Mouse (Mus musculus): Measurements from ENCODE around the gene Fthl17f.
"Not testable (repeated sequence)": the region's sequence is repeated elsewhere in the genome, so short reads cannot be mapped to it uniquely, and the experiment has no call there.

Fthl17f gene

DNA sequence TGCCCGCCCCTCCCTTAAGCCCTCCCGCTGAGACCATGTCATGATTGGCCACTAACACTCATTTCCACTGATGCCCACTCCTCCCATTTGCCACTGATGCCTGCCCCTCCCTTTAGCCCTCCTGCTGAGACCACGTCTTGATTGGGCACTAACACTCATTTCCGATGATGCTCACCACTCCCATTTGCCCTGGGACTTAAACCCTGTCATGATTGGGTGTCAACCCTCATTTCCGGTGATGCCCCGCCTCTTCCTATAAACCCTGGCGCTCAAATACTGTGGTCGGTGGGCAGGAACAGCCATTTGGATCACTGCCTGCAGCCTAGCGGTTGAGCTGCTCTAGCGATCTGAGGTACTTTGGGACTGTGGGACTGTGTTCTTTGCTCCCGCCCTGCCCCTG is at the start of gene Fthl17f:
Gene Fthl17f, plus strand, starts transcription at position 301 of the 400 bp plus-strand sequence.
- ATAC-seq (ENCODE audit: insufficient number of reproducible peaks, low FRiP score, low TSS enrichment) = not testable (repeated sequence)

GRCm38 (mm10) chrX:9016079-9016478 is 46.7 kb upstream of the Fthl17f start:
- no peak for ATAC-seq (ENCODE audit: insufficient number of reproducible peaks, low FRiP score, low TSS enrichment)

- no peak for ATAC-seq (ENCODE audit: insufficient number of reproducible peaks, low FRiP score, low TSS enrichment)
These were observed 43.3 kb upstream of the Fthl17f start for GRCm38 (mm10) chrX:9019481-9019880.

- not testable (repeated sequence) for ATAC-seq (ENCODE audit: insufficient number of reproducible peaks, low FRiP score, low TSS enrichment)
These were observed 29.6 kb upstream of the Fthl17f start, which contains the start of gene Fthl17e for GRCm38 (mm10) chrX:9033193-9033592. Gene Fthl17e, plus strand, starts transcription at chrX:9033493.

GRCm38 (mm10) chrX:9041611-9042010 is 21.2 kb upstream of the Fthl17f start:
- not testable (repeated sequence) for ATAC-seq (ENCODE audit: insufficient number of reproducible peaks, low FRiP score, low TSS enrichment)

- not testable (repeated sequence) for ATAC-seq (ENCODE audit: insufficient number of reproducible peaks, low FRiP score, low TSS enrichment)
These were observed 1.9 kb upstream of the Fthl17f start for GRCm38 (mm10) chrX:9060952-9061351.

DNA sequence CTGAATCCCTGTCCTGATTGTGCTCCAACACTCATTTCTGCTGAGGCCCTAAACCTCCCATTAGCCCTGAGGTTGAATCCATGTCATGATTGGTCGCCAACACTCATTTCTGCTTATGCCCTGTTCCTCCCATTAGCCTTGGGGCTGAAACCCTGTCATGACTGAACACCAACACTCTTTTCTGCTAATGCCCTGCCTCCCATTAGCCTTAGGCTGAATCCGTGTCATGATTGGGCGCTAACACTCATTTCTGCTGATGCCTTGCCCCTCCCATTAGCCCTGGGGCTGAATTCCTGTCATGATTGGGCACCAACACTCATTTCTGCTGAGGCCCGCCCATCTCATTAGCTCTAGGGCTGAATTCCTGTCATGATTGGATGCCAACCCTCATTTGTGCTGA is 714 bp upstream of the Fthl17f start:
- ATAC-seq (ENCODE audit: insufficient number of reproducible peaks, low FRiP score, low TSS enrichment) = no peak

- ATAC-seq (ENCODE audit: insufficient number of reproducible peaks, low FRiP score, low TSS enrichment) = not testable (repeated sequence)
These were observed 14.9 kb downstream of the Fthl17f start for GRCm38 (mm10) chrX:9077699-9078098.

DNA sequence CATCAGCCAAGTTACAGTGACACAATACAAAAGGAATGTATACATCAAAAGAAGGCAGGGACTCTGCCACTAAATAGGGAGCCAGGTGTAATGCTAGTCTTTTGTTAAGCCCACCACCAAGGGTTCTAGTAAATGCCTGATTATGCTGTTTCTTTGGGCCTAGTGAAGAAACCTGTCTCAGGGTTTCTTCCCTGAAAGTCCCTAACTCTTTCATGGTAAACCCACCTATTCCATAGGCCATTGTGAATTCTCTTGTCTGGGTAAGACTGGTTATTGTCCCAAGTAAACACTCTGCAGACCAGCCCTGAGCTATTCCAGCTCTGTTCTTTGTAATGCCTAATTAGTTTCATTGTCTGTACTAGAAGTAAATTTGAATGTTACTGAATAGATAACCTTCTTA is 32.3 kb downstream of the Fthl17f start:
- not testable (repeated sequence) for ATAC-seq (ENCODE audit: insufficient number of reproducible peaks, low FRiP score, low TSS enrichment)

- ATAC-seq (ENCODE audit: insufficient number of reproducible peaks, low FRiP score, low TSS enrichment) = no peak
These were observed 41.4 kb downstream of the Fthl17f start, which contains the start of gene 4930402K13Rik for GRCm38 (mm10) chrX:9104262-9104661. Gene 4930402K13Rik, plus strand, starts transcription at chrX:9104562.

- no peak for ATAC-seq (ENCODE audit: insufficient number of reproducible peaks, low FRiP score, low TSS enrichment)
These were observed 47.6 kb downstream of the Fthl17f start for GRCm38 (mm10) chrX:9110381-9110780.
